Mouse (Mus musculus): ENCODE data around the gene Fbxl22.

Fbxl22 gene

GRCm38 (mm10) chr9:66514256-66514770, at the start of gene Fbxl22:
TSS of gene Fbxl22 (minus strand) at chr9:66514593.
- peak; percentile 79 for DNase-seq

- DNase-seq, result no peak
These were observed 47.8 kb upstream of the Fbxl22 start for GRCm38 (mm10) chr9:66562215-66562614.

- peak; percentile 39 for DNase-seq
These were observed 47.1 kb upstream of the Fbxl22 start for GRCm38 (mm10) chr9:66561496-66561895.

GRCm38 (mm10) chr9:66560728-66561127, 46.3 kb upstream of the Fbxl22 start:
- no peak for DNase-seq

GRCm38 (mm10) chr9:66560295-66560694, 45.9 kb upstream of the Fbxl22 start:
- peak; percentile 60 for DNase-seq

- DNase-seq, result peak; percentile 21
These were observed 44.6 kb upstream of the Fbxl22 start for GRCm38 (mm10) chr9:66558971-66559370.

- DNase-seq, result no peak
These were observed 28.4 kb upstream of the Fbxl22 start for GRCm38 (mm10) chr9:66542785-66543184.

- DNase-seq, result no peak
These were observed 7.2 kb upstream of the Fbxl22 start for GRCm38 (mm10) chr9:66521595-66521994.

GRCm38 (mm10) chr9:66520299-66520698, 5.9 kb upstream of the Fbxl22 start:
- no peak for DNase-seq

- peak; percentile 44 for DNase-seq
These were observed 4.5 kb upstream of the Fbxl22 start for GRCm38 (mm10) chr9:66518901-66519300.

- DNase-seq, result no peak
These were observed 3.9 kb upstream of the Fbxl22 start for GRCm38 (mm10) chr9:66518251-66518650.

- no peak for DNase-seq
These were observed 3.4 kb upstream of the Fbxl22 start for GRCm38 (mm10) chr9:66517746-66518145.

GRCm38 (mm10) chr9:66516296-66516940, 2.0 kb upstream of the Fbxl22 start:
- DNase-seq, result no peak

GRCm38 (mm10) chr9:66515680-66516210, 1.4 kb upstream of the Fbxl22 start:
- DNase-seq, result no peak

GRCm38 (mm10) chr9:66515115-66515514, 722 bp upstream of the Fbxl22 start:
- no peak for DNase-seq

GRCm38 (mm10) chr9:66513661-66514255, 635 bp downstream of the Fbxl22 start:
- DNase-seq, result no peak

- no peak for DNase-seq
These were observed 1.2 kb downstream of the Fbxl22 start for GRCm38 (mm10) chr9:66513150-66513549.

- peak; percentile 91 for DNase-seq
These were observed 2.1 kb downstream of the Fbxl22 start for GRCm38 (mm10) chr9:66512351-66512671.

GRCm38 (mm10) chr9:66511580-66512350, 2.6 kb downstream of the Fbxl22 start:
- peak; percentile 97 for DNase-seq

- peak; percentile 30 for DNase-seq
These were observed 3.4 kb downstream of the Fbxl22 start for GRCm38 (mm10) chr9:66510944-66511343.

- DNase-seq, result no peak
These were observed 4.0 kb downstream of the Fbxl22 start for GRCm38 (mm10) chr9:66510351-66510841.

- DNase-seq, result no peak
These were observed 5.4 kb downstream of the Fbxl22 start for GRCm38 (mm10) chr9:66508890-66509399.

GRCm38 (mm10) chr9:66507684-66508083, 6.7 kb downstream of the Fbxl22 start:
- no peak for DNase-seq

Measured in kidney, postnatal 14 days (tissue).